Mouse (Mus musculus): ENCODE data around the gene Zfp978.
"Not testable (repeated sequence)": the region's sequence is repeated elsewhere in the genome, so short reads cannot be mapped to it uniquely, and the experiment has no call there.

- TF ChIP-seq CTCF (IDR thresholded peaks at IDR 0.05; ENCODE audit: control insufficient read depth, insufficient read depth, insufficient replicate concordance, low read depth, low read length); POLR2A (IDR thresholded peaks at IDR 0.05; ENCODE audit: control insufficient read depth, low read depth, low read length): not testable (repeated sequence)
These were observed 40.0 kb downstream of the Zfp978 start for GRCm38 (mm10) chr4:147400848-147401715.
